ENCODE assay signal across 19 mouse cellular contexts in genomic region chr12:6588031-6588701, GRCm38 (mm10).
DNase-seq lines count a peak whose midpoint lies in the region; ATAC-seq and TF ChIP-seq lines count a peak whose summit lies in the region.
"Had no signal": no experiment of that assay in that cellular context is flagged by ENCODE, and none has a peak within 500 bp of the region (broad histone marks: within the 10 kb centered on the region; RNA-seq: fewer than 3 reads in every experiment).

No protein-coding gene starts in this region.

- no peaks in the 10 kb centered on the region for H3K27me3 ChIP-seq in hindbrain, postnatal 0 days (ENCODE audit: insufficient read depth, low read length)
- H3K27me3 ChIP-seq in heart, embryonic 10.5 days (ENCODE audit: insufficient read depth, poor library complexity, severe bottlenecking): no peaks in the 10 kb centered on the region
- H3K27me3 ChIP-seq: CH12.LX; liver, embryonic 13.5 days; megakaryocyte, embryonic 14.5 days; Patski had no signal

- no peaks in the 10 kb centered on the region for H3K9me3 ChIP-seq in ES-E14 (ENCODE audit: control insufficient read depth, insufficient read depth, low read depth, low read length)
- no peaks in the 10 kb centered on the region for H3K9me3 ChIP-seq in hindbrain, postnatal 0 days (ENCODE audit: low read length)
- H3K9me3 ChIP-seq in heart, embryonic 10.5 days: no peaks in the 10 kb centered on the region
- H3K9me3 ChIP-seq: liver, embryonic 13.5 days had no signal

- in situ Hi-C loops in ES-E14 (cut with MboI; ENCODE audit: low sequenced_read_pairs in 2 of 2, unreplicated experiment in 2 of 2): no loop called here

- H3K27ac ChIP-seq in ES-E14 (ENCODE audit: insufficient read depth, low read depth, low read length, poor library complexity, severe bottlenecking): no peak overlapping the region
- no peak overlapping the region for H3K27ac ChIP-seq in hindbrain, postnatal 0 days
- no peak overlapping the region for H3K27ac ChIP-seq in heart, embryonic 10.5 days
- H3K27ac ChIP-seq: liver, embryonic 13.5 days had no signal

- no peak overlapping the region for H3K4me2 ChIP-seq in hindbrain, postnatal 0 days (ENCODE audit: low read depth, low read length)
- H3K4me2 ChIP-seq: heart, embryonic 11.5 days; liver, embryonic 13.5 days had no signal

- H3K4me3 ChIP-seq in ES-E14 (ENCODE audit: insufficient read depth in 1 of 2, low read depth in 1 of 2, low read length in 2 of 2, poor library complexity in 1 of 2, severe bottlenecking in 1 of 2): no peak overlapping the region
- H3K4me3 ChIP-seq in hindbrain, postnatal 0 days (ENCODE audit: low read length): no peak overlapping the region
- H3K4me3 ChIP-seq in heart, embryonic 10.5 days: no peak overlapping the region
- H3K4me3 ChIP-seq: liver, embryonic 13.5 days; megakaryocyte, embryonic 14.5 days had no signal

- no peak for TF ChIP-seq POLR2A in brain, embryonic 14.5 days (IDR thresholded peaks at IDR 0.05; ENCODE audit: borderline replicate concordance, extremely low read depth, insufficient read depth, insufficient read length, poor library complexity, severe bottlenecking)

- WGBS in hindbrain, postnatal 0 days: 23% methylated on average over 12 of the region's 12 CpGs
- WGBS in heart, embryonic 10.5 days: 40% methylated on average over 12 of the region's 12 CpGs

- no peak; the same call in 1 of the 2 replicates for ATAC-seq in hindbrain, postnatal 0 days
- ATAC-seq: intestine, postnatal 0 days; Patski had no signal

- peak; percentile 6 for DNase-seq in embryo, embryonic 10 days (ENCODE audit: low spot score)
- DNase-seq in embryo, embryonic 9.5 days (ENCODE audit: extremely low spot score): no peak
- DNase-seq in ES-E14 (ENCODE audit: low read depth, low spot score): no peak
- DNase-seq in brain, embryonic 14.5 days (ENCODE audit: low read depth): peak; percentile 84
- DNase-seq in hindbrain, postnatal 0 days (ENCODE audit: low spot score): peak; percentile 21
- no peak for DNase-seq in heart, embryonic 10.5 days (ENCODE audit: low spot score)
- DNase-seq in heart, postnatal 36 days: no peak
- no peak for DNase-seq in cerebellum, adult 8-10 months
- DNase-seq: gastrocnemius, postnatal 10 days; heart, postnatal 4 days; kidney, postnatal 25 days; left cerebral cortex, postnatal 4 days; liver, embryonic 13.5 days; right cerebral cortex, postnatal 4 days had no signal

- TF ChIP-seq CTCF in brain, embryonic 14.5 days (IDR thresholded peaks at IDR 0.05; ENCODE audit: borderline replicate concordance, extremely low read depth, insufficient read depth, insufficient read length): no peak
- TF ChIP-seq CTCF in hindbrain, postnatal 0 days (IDR thresholded peaks at IDR 0.05; ENCODE audit: low read depth): no peak

- intact Hi-C loops in heart, postnatal 36 days (cut with DNase I): no loop called here

- H3K36me3 ChIP-seq in ES-E14 (ENCODE audit: control insufficient read depth, insufficient read depth, low read length, poor library complexity, severe bottlenecking): no peaks in the 10 kb centered on the region
- H3K36me3 ChIP-seq in hindbrain, postnatal 0 days (ENCODE audit: insufficient read depth, low read length): no peaks in the 10 kb centered on the region
- H3K36me3 ChIP-seq in heart, embryonic 10.5 days: no peaks in the 10 kb centered on the region
- H3K36me3 ChIP-seq: liver, embryonic 13.5 days had no signal

- no peaks in the 10 kb centered on the region for H3K4me1 ChIP-seq in ES-E14 (ENCODE audit: control insufficient read depth in 2 of 2, insufficient read depth in 2 of 2, low read length in 2 of 2, poor library complexity in 1 of 2)
- H3K4me1 ChIP-seq in hindbrain, postnatal 0 days (ENCODE audit: insufficient read depth, low read length): no peaks in the 10 kb centered on the region
- no peaks in the 10 kb centered on the region for H3K4me1 ChIP-seq in heart, embryonic 10.5 days
- H3K4me1 ChIP-seq: liver, embryonic 13.5 days; megakaryocyte, embryonic 14.5 days had no signal

- H3K9ac ChIP-seq in ES-E14 (ENCODE audit: insufficient read depth, low read depth, low read length, poor library complexity, severe bottlenecking): no peak overlapping the region
- H3K9ac ChIP-seq in hindbrain, postnatal 0 days (replicated peaks; ENCODE audit: low read length): no peak overlapping the region
- H3K9ac ChIP-seq: liver, embryonic 13.5 days had no signal

TF ChIP-seq in ES-E14, 5 proteins besides CTCF, POLR2A, EP300 and RAD21:
- no peak for TF ChIP-seq ZC3H11A (IDR thresholded peaks at IDR 0.05; ENCODE audit: borderline replicate concordance, low read depth, low read length)
- TF ChIP-seq HCFC1 (IDR thresholded peaks at IDR 0.05; ENCODE audit: borderline replicate concordance, insufficient read depth, low read length): no peak
- no peak for TF ChIP-seq MAFK (IDR thresholded peaks at IDR 0.05; ENCODE audit: insufficient read depth, low read depth, low read length)
- 0 out of 2 replicates have a peak, but pooled peaks have one; percentile 52 for TF ChIP-seq ZNF384 (IDR thresholded peaks at IDR 0.05; ENCODE audit: low read depth, low read length)
- no peak for TF ChIP-seq CHD2 (IDR thresholded peaks at IDR 0.05; ENCODE audit: low read depth, low read length)

Comparison
In these comparisons a context has a peak if more than half of its experiments do, and no peak if none do; other contexts are left out.
1. DNase-seq: peak in embryo, embryonic 10 days (single experiment), brain, embryonic 14.5 days (single experiment) and hindbrain, postnatal 0 days (single experiment); none in embryo, embryonic 9.5 days (single experiment), ES-E14 (single experiment), heart, embryonic 10.5 days (single experiment), heart, postnatal 36 days (0 of 2) and cerebellum, adult 8-10 months (single experiment).